ENCODE assay signal across 8 mouse cellular contexts in genomic region chr11:68965845-68966244, GRCm38 (mm10). TPM values are rescaled to one million over a fixed set of nuclear protein-coding genes. Genes with fewer than 3 reads are reported as not detected.
DNase-seq lines count a peak whose midpoint lies in the region; ATAC-seq and TF ChIP-seq lines count a peak whose summit lies in the region.
"Had no signal": no experiment of that assay in that cellular context is flagged by ENCODE, and none has a peak within 500 bp of the region (broad histone marks: within the 10 kb centered on the region; RNA-seq: fewer than 3 reads in every experiment).

No protein-coding gene starts in this region.

- H3K9ac ChIP-seq in kidney, embryonic 15.5 days: no peak overlapping the region
- no peak overlapping the region for H3K9ac ChIP-seq in embryonic facial prominence, embryonic 11.5 days (replicated peaks; ENCODE audit: low read length)
- H3K9ac ChIP-seq in lung, postnatal 0 days (replicated peaks; ENCODE audit: low read depth): no peak overlapping the region

- WGBS in kidney, embryonic 15.5 days: 36% methylated on average over 3 of the region's 3 CpGs
- WGBS in embryonic facial prominence, embryonic 11.5 days: 35% methylated on average over 3 of the region's 3 CpGs
- 37% methylated on average over 3 of the region's 3 CpGs for WGBS in lung, postnatal 0 days

- H3K4me3 ChIP-seq in kidney, embryonic 15.5 days (replicated peaks): no peak overlapping the region
- no peak overlapping the region for H3K4me3 ChIP-seq in embryonic facial prominence, embryonic 11.5 days (ENCODE audit: low read depth, low read length)
- no peak overlapping the region for H3K4me3 ChIP-seq in lung, postnatal 0 days (ENCODE audit: low read depth, low read length)

- H3K27me3 ChIP-seq in kidney, embryonic 15.5 days: 0 out of 2 replicates have a peak, but pooled peaks cover 2% of the 10 kb centered on the region
- no peaks in the 10 kb centered on the region for H3K27me3 ChIP-seq in embryonic facial prominence, embryonic 11.5 days (ENCODE audit: control insufficient read depth, insufficient read depth, low read length)
- H3K27me3 ChIP-seq in lung, postnatal 0 days (replicated peaks; ENCODE audit: insufficient read depth, low read length): no peaks in the 10 kb centered on the region

- no peaks in the 10 kb centered on the region for H3K36me3 ChIP-seq in kidney, embryonic 15.5 days
- no peaks in the 10 kb centered on the region for H3K36me3 ChIP-seq in embryonic facial prominence, embryonic 11.5 days (replicated peaks; ENCODE audit: control insufficient read depth, insufficient read depth, low read depth, low read length)
- no peaks in the 10 kb centered on the region for H3K36me3 ChIP-seq in lung, postnatal 0 days (ENCODE audit: insufficient read depth, low read length)

- no peak for ATAC-seq in kidney, embryonic 15.5 days (replicated peaks; ENCODE audit: low FRiP score)
- no peak for ATAC-seq in embryonic facial prominence, embryonic 11.5 days (replicated peaks; ENCODE audit: insufficient number of reproducible peaks, low FRiP score, low TSS enrichment, low read depth)
- ATAC-seq in lung, postnatal 0 days: no peak

- H3K4me1 ChIP-seq in kidney, embryonic 15.5 days: peaks cover 33% of the 10 kb centered on the region
- H3K4me1 ChIP-seq in embryonic facial prominence, embryonic 11.5 days (ENCODE audit: control insufficient read depth, insufficient read depth, low read length): no peaks in the 10 kb centered on the region
- H3K4me1 ChIP-seq in lung, postnatal 0 days (ENCODE audit: insufficient read depth, low read depth, low read length): peaks cover 9% of the 10 kb centered on the region; the same call in 1 of the 2 replicates

- no peaks in the 10 kb centered on the region for H3K9me3 ChIP-seq in kidney, embryonic 15.5 days (replicated peaks)
- no peaks in the 10 kb centered on the region for H3K9me3 ChIP-seq in embryonic facial prominence, embryonic 11.5 days (replicated peaks; ENCODE audit: control insufficient read depth, low read length)
- no peaks in the 10 kb centered on the region for H3K9me3 ChIP-seq in lung, postnatal 0 days (ENCODE audit: low read length)

- peak; percentile 75 for DNase-seq in kidney, adult 9 months
- peak; percentile 89 for DNase-seq in CD4-positive, CD25-positive, alpha-beta regulatory T cell, adult 2 months (ENCODE audit: low read depth, low spot score)
- DNase-seq in T-cell, adult 2 months (ENCODE audit: low spot score): peak; percentile 78
- peak; percentile 74 for DNase-seq in embryonic facial prominence, embryonic 11.5 days (ENCODE audit: low spot score)
- peak; percentile 79 for DNase-seq in lung, postnatal 0 days (ENCODE audit: low spot score)
- peak; percentile 80 for DNase-seq in thymus, postnatal 0 days (ENCODE audit: low spot score)

- H3K4me2 ChIP-seq in kidney, embryonic 15.5 days: no peak overlapping the region
- H3K4me2 ChIP-seq in embryonic facial prominence, embryonic 11.5 days (ENCODE audit: low read depth, low read length): no peak overlapping the region
- H3K4me2 ChIP-seq in lung, postnatal 0 days (replicated peaks; ENCODE audit: low read depth, low read length): no peak overlapping the region

- TF ChIP-seq CTCF in lung, postnatal 0 days (IDR thresholded peaks at IDR 0.05): peak; percentile 75

- TF ChIP-seq EP300 in lung, postnatal 0 days (IDR thresholded peaks at IDR 0.05): no peak

- no peak overlapping the region for H3K27ac ChIP-seq in kidney, embryonic 15.5 days
- H3K27ac ChIP-seq in embryonic facial prominence, embryonic 11.5 days (replicated peaks; ENCODE audit: low read depth, low read length): no peak overlapping the region
- no peak overlapping the region for H3K27ac ChIP-seq in lung, postnatal 0 days (ENCODE audit: low read length)

RNA-seq across cellular contexts. Expression of gene Slc25a35, which starts 2.1 kb away (rescaled TPM):
- 4.8 and 5.0 TPM in 2 replicates for polyA plus RNA-seq in kidney, embryonic 15.5 days (2015; fragmentation: Nextera tagmentation; extraction: Ambion mirVana)
- 2.0 and 2.4 TPM in 2 replicates for polyA plus RNA-seq in embryonic facial prominence, embryonic 11.5 days (2014; fragmentation: Nextera tagmentation; extraction: Ambion mirVana)
- polyA plus RNA-seq in lung, postnatal 0 days (2015; fragmentation: Nextera tagmentation; extraction: Ambion mirVana): 4.3 and 5.5 TPM in 2 replicates
- polyA plus RNA-seq in thymus, postnatal 0 days (2015; fragmentation: Nextera tagmentation; extraction: Ambion mirVana): 4.0 and 4.8 TPM in 2 replicates

RNA-seq across cellular contexts. Expression of gene Arhgef15, which starts 8.6 kb away (rescaled TPM):
- 15.8 and 19.6 TPM in 2 replicates for polyA plus RNA-seq in kidney, embryonic 15.5 days (2015; fragmentation: Nextera tagmentation; extraction: Ambion mirVana)
- 4.4 and 4.5 TPM in 2 replicates for polyA plus RNA-seq in embryonic facial prominence, embryonic 11.5 days (2014; fragmentation: Nextera tagmentation; extraction: Ambion mirVana)
- 24.2 and 30.7 TPM in 2 replicates for polyA plus RNA-seq in lung, postnatal 0 days (2015; fragmentation: Nextera tagmentation; extraction: Ambion mirVana)
- polyA plus RNA-seq in thymus, postnatal 0 days (2015; fragmentation: Nextera tagmentation; extraction: Ambion mirVana): 1.0 and 1.1 TPM in 2 replicates

RNA-seq across cellular contexts. Expression of gene Rangrf, which starts 9.1 kb away (rescaled TPM):
- polyA plus RNA-seq in kidney, embryonic 15.5 days (2015; fragmentation: Nextera tagmentation; extraction: Ambion mirVana): 63.4 and 67.7 TPM in 2 replicates
- polyA plus RNA-seq in embryonic facial prominence, embryonic 11.5 days (2014; fragmentation: Nextera tagmentation; extraction: Ambion mirVana): 69.2 and 71.2 TPM in 2 replicates
- 16.0 and 18.3 TPM in 2 replicates for polyA plus RNA-seq in lung, postnatal 0 days (2015; fragmentation: Nextera tagmentation; extraction: Ambion mirVana)
- 38.6 and 44.6 TPM in 2 replicates for polyA plus RNA-seq in thymus, postnatal 0 days (2015; fragmentation: Nextera tagmentation; extraction: Ambion mirVana)

RNA-seq across cellular contexts. Expression of gene Odf4, which starts 39.0 kb away (rescaled TPM):
- not detected in 2 replicates for polyA plus RNA-seq in kidney, embryonic 15.5 days (2015; fragmentation: Nextera tagmentation; extraction: Ambion mirVana)
- polyA plus RNA-seq in embryonic facial prominence, embryonic 11.5 days (2014; fragmentation: Nextera tagmentation; extraction: Ambion mirVana): not detected in 2 replicates
- not detected in 2 replicates for polyA plus RNA-seq in lung, postnatal 0 days (2015; fragmentation: Nextera tagmentation; extraction: Ambion mirVana)
- polyA plus RNA-seq in thymus, postnatal 0 days (2015; fragmentation: Nextera tagmentation; extraction: Ambion mirVana): not detected in 2 replicates
- polyA plus RNA-seq: lung, embryonic 16.5 days had no signal

RNA-seq across cellular contexts. Expression of gene Pfas, which starts 42.4 kb away (rescaled TPM):
- polyA plus RNA-seq in kidney, embryonic 15.5 days (2015; fragmentation: Nextera tagmentation; extraction: Ambion mirVana): 43.9 and 45.9 TPM in 2 replicates
- 34.4 and 34.8 TPM in 2 replicates for polyA plus RNA-seq in embryonic facial prominence, embryonic 11.5 days (2014; fragmentation: Nextera tagmentation; extraction: Ambion mirVana)
- 7.0 and 9.0 TPM in 2 replicates for polyA plus RNA-seq in lung, postnatal 0 days (2015; fragmentation: Nextera tagmentation; extraction: Ambion mirVana)
- 26.9 and 29.7 TPM in 2 replicates for polyA plus RNA-seq in thymus, postnatal 0 days (2015; fragmentation: Nextera tagmentation; extraction: Ambion mirVana)
